Mouse (Mus musculus): ENCODE data around the gene Gng7. TPM values are rescaled to one million over a fixed set of nuclear protein-coding genes. Genes with fewer than 3 reads are reported as not detected.
A peak's percentile ranks its signal among the peaks of the same experiment; 100 is the strongest.
"Not testable (repeated sequence)": the region's sequence is repeated elsewhere in the genome, so short reads cannot be mapped to it uniquely, and the experiment has no call there.

Gene Gng7
- polyA plus RNA-seq, 1 experiment from 2014 or later: 25.6 TPM

DNA sequence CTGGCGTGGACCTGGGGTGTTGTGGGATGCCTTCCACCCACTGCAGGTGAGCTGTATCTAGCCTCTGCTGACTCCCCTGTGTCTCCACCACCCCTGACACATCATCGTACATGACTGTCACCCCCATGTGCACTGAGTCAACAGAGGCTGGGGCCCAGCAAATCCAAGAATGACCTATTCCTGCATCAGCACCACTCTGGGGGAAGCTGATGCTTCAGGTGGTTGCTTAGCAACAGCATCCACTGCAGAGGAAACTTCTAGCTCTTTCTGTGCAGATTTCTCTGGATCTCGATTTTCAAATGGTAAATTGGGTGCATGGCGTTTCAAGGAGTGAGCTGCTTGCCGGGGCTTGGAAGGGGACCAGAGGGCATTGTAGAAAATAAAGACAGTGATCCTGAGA is 21.5 kb downstream of the Gng7 start:
- no peaks in the 10 kb centered on the region for H3K36me3 ChIP-seq (ENCODE audit: control insufficient read depth, insufficient read depth, low read length)
- WGBS: 47% methylated on average over 5 of the region's 5 CpGs
- no peak overlapping the region for H3K4me3 ChIP-seq (ENCODE audit: low read depth, low read length)
- ATAC-seq: no peak
- H3K9ac ChIP-seq (ENCODE audit: low read depth, low read length): no peak overlapping the region
- no peaks in the 10 kb centered on the region; the same call in 1 of the 2 replicates for H3K27me3 ChIP-seq (ENCODE audit: control insufficient read depth, insufficient read depth, low read depth, low read length)
- no peak overlapping the region for H3K4me2 ChIP-seq (ENCODE audit: low read length)
- H3K4me1 ChIP-seq (ENCODE audit: control insufficient read depth, insufficient read depth, low read length): peaks cover 4% of the 10 kb centered on the region; the same call in 1 of the 2 replicates
- no peaks in the 10 kb centered on the region for H3K9me3 ChIP-seq (replicated peaks; ENCODE audit: control insufficient read depth, low read length, poor library complexity, severe bottlenecking)
- no peak overlapping the region for H3K27ac ChIP-seq (ENCODE audit: low read length)

DNA sequence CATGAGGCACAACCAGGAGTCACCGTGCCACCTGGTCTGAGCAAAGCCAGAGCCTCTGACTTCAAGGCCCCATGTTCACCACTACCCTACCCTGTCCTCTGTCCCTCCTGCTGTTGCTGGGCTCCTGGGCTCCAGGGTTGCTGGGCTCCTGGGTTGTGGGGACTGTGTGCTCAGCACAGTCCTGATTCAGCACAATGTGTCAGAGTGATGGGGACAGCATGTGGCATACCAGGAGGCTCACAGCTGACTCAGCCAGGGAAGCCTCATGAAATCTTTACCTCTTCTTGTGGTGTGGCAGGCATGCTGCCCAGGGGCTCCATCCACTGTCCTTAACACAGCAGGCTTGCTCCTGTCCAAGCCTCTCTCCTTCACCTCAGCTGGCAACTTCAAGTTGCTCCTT is 22.8 kb downstream of the Gng7 start:
- H3K4me2 ChIP-seq (ENCODE audit: low read length): no peak overlapping the region
- H3K36me3 ChIP-seq (ENCODE audit: control insufficient read depth, insufficient read depth, low read length): no peaks in the 10 kb centered on the region
- no peaks in the 10 kb centered on the region for H3K9me3 ChIP-seq (replicated peaks; ENCODE audit: control insufficient read depth, low read length, poor library complexity, severe bottlenecking)
- no peak for ATAC-seq
- H3K4me3 ChIP-seq (ENCODE audit: low read depth, low read length): no peak overlapping the region
- no peak overlapping the region for H3K27ac ChIP-seq (ENCODE audit: low read length)
- no peak overlapping the region; the same call in 1 of the 2 replicates for H3K9ac ChIP-seq (ENCODE audit: low read depth, low read length)
- peaks cover 4% of the 10 kb centered on the region; the same call in 1 of the 2 replicates for H3K4me1 ChIP-seq (ENCODE audit: control insufficient read depth, insufficient read depth, low read length)
- peaks cover 2% of the 10 kb centered on the region; the same call in 1 of the 2 replicates for H3K27me3 ChIP-seq (ENCODE audit: control insufficient read depth, insufficient read depth, low read depth, low read length)
- WGBS: 100% methylated on average over 1 of the region's 1 CpGs

GRCm38 (mm10) chr10:80991007-80991406 is 23.7 kb downstream of the Gng7 start:
- Histone ChIP-seq H3K36me3 (ENCODE audit: control insufficient read depth, insufficient read depth, low read length) (no peaks in the 10 kb centered on the region), H3K4me1 (ENCODE audit: control insufficient read depth, insufficient read depth, low read length) (peaks cover 4% of the 10 kb centered on the region; the same call in 1 of the 2 replicates), H3K27me3 (ENCODE audit: control insufficient read depth, insufficient read depth, low read depth, low read length) (peaks cover 7% of the 10 kb centered on the region), H3K9me3 (replicated peaks; ENCODE audit: control insufficient read depth, low read length, poor library complexity, severe bottlenecking) (no peaks in the 10 kb centered on the region), H3K4me3 (ENCODE audit: low read depth, low read length) (no peak overlapping the region), H3K4me2 (ENCODE audit: low read length) (no peak overlapping the region), H3K9ac (ENCODE audit: low read depth, low read length) (no peak overlapping the region), H3K27ac (ENCODE audit: low read length) (no peak overlapping the region)
- no peak for ATAC-seq
- 18% methylated on average over 3 of the region's 3 CpGs for WGBS

GRCm38 (mm10) chr10:80990406-80990805 is 24.3 kb downstream of the Gng7 start:
- H3K36me3 ChIP-seq (ENCODE audit: control insufficient read depth, insufficient read depth, low read length): no peaks in the 10 kb centered on the region
- no peak overlapping the region for H3K9ac ChIP-seq (ENCODE audit: low read depth, low read length)
- no peak for ATAC-seq
- H3K4me3 ChIP-seq (ENCODE audit: low read depth, low read length): no peak overlapping the region
- no peak overlapping the region for H3K27ac ChIP-seq (ENCODE audit: low read length)
- no peaks in the 10 kb centered on the region for H3K9me3 ChIP-seq (replicated peaks; ENCODE audit: control insufficient read depth, low read length, poor library complexity, severe bottlenecking)
- WGBS: 77% methylated on average over 7 of the region's 7 CpGs
- no peak overlapping the region for H3K4me2 ChIP-seq (ENCODE audit: low read length)
- H3K27me3 ChIP-seq (ENCODE audit: control insufficient read depth, insufficient read depth, low read depth, low read length): peaks cover 11% of the 10 kb centered on the region
- peaks cover 10% of the 10 kb centered on the region for H3K4me1 ChIP-seq (ENCODE audit: control insufficient read depth, insufficient read depth, low read length)

DNA sequence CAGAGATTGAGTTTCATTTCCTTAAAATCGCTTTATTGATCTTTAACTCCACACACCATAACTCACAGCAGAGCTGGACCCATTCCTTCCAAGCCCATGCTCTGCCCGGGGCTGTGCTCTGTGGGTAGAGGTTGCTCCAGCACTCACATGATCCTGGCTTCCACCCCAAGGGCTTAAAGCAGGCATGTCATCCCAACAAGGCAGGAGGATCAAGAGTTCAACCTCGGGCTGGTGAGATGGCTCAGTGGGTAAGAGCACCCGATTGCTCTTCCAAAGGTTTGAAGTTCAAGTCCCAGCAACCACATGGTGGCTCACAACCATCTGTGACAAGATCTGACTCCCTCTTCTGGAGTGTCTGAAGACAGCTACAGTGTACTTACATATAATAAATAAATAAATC is 24.9 kb downstream of the Gng7 start:
- not testable (repeated sequence) for H3K4me3 ChIP-seq (ENCODE audit: low read depth, low read length); H3K36me3 ChIP-seq (ENCODE audit: control insufficient read depth, insufficient read depth, low read length); H3K9ac ChIP-seq (ENCODE audit: low read depth, low read length); ATAC-seq; H3K9me3 ChIP-seq (replicated peaks; ENCODE audit: control insufficient read depth, low read length, poor library complexity, severe bottlenecking); H3K4me2 ChIP-seq (ENCODE audit: low read length); H3K27ac ChIP-seq (ENCODE audit: low read length)
- peaks cover 13% of the 10 kb centered on the region for H3K27me3 ChIP-seq (ENCODE audit: control insufficient read depth, insufficient read depth, low read depth, low read length)
- WGBS: 66% methylated on average over 4 of the region's 4 CpGs
- H3K4me1 ChIP-seq (ENCODE audit: control insufficient read depth, insufficient read depth, low read length): peaks cover 11% of the 10 kb centered on the region

GRCm38 (mm10) chr10:80989446-80989845 is 25.3 kb downstream of the Gng7 start:
- peaks cover 11% of the 10 kb centered on the region for H3K4me1 ChIP-seq (ENCODE audit: control insufficient read depth, insufficient read depth, low read length)
- H3K27me3 ChIP-seq (ENCODE audit: control insufficient read depth, insufficient read depth, low read depth, low read length): peaks cover 13% of the 10 kb centered on the region
- no peak overlapping the region for H3K4me3 ChIP-seq (ENCODE audit: low read depth, low read length)
- no peak overlapping the region for H3K4me2 ChIP-seq (ENCODE audit: low read length)
- no peak overlapping the region for H3K9ac ChIP-seq (ENCODE audit: low read depth, low read length)
- WGBS: 71% methylated on average over 6 of the region's 6 CpGs
- H3K36me3 ChIP-seq (ENCODE audit: control insufficient read depth, insufficient read depth, low read length): no peaks in the 10 kb centered on the region
- ATAC-seq: no peak
- H3K9me3 ChIP-seq (replicated peaks; ENCODE audit: control insufficient read depth, low read length, poor library complexity, severe bottlenecking): no peaks in the 10 kb centered on the region
- no peak overlapping the region for H3K27ac ChIP-seq (ENCODE audit: low read length)

- no peak overlapping the region for H3K4me3 ChIP-seq (ENCODE audit: low read depth, low read length)
- peak; percentile 67; the same call in 1 of the 2 replicates for ATAC-seq
- H3K27me3 ChIP-seq (ENCODE audit: control insufficient read depth, insufficient read depth, low read depth, low read length): peaks cover 15% of the 10 kb centered on the region
- H3K9ac ChIP-seq (ENCODE audit: low read depth, low read length): no peak overlapping the region
- no peak overlapping the region for H3K4me2 ChIP-seq (ENCODE audit: low read length)
- peaks cover 7% of the 10 kb centered on the region for H3K4me1 ChIP-seq (ENCODE audit: control insufficient read depth, insufficient read depth, low read length)
- WGBS: 13% methylated on average over 10 of the region's 10 CpGs
- H3K27ac ChIP-seq (ENCODE audit: low read length): no peak overlapping the region
- no peaks in the 10 kb centered on the region for H3K36me3 ChIP-seq (ENCODE audit: control insufficient read depth, insufficient read depth, low read length)
- H3K9me3 ChIP-seq (replicated peaks; ENCODE audit: control insufficient read depth, low read length, poor library complexity, severe bottlenecking): no peaks in the 10 kb centered on the region
These were observed 26.9 kb downstream of the Gng7 start for GRCm38 (mm10) chr10:80987709-80988441.

- ATAC-seq: no peak
- Histone ChIP-seq H3K4me3 (ENCODE audit: low read depth, low read length) (no peak overlapping the region), H3K9ac (ENCODE audit: low read depth, low read length) (no peak overlapping the region), H3K27me3 (ENCODE audit: control insufficient read depth, insufficient read depth, low read depth, low read length) (peaks cover 15% of the 10 kb centered on the region), H3K9me3 (replicated peaks; ENCODE audit: control insufficient read depth, low read length, poor library complexity, severe bottlenecking) (no peaks in the 10 kb centered on the region), H3K4me1 (ENCODE audit: control insufficient read depth, insufficient read depth, low read length) (peaks cover 7% of the 10 kb centered on the region), H3K27ac (ENCODE audit: low read length) (no peak overlapping the region), H3K36me3 (ENCODE audit: control insufficient read depth, insufficient read depth, low read length) (no peaks in the 10 kb centered on the region), H3K4me2 (ENCODE audit: low read length) (no peak overlapping the region)
- 74% methylated on average over 6 of the region's 6 CpGs for WGBS
These were observed 28.0 kb downstream of the Gng7 start for GRCm38 (mm10) chr10:80986754-80987153.

DNA sequence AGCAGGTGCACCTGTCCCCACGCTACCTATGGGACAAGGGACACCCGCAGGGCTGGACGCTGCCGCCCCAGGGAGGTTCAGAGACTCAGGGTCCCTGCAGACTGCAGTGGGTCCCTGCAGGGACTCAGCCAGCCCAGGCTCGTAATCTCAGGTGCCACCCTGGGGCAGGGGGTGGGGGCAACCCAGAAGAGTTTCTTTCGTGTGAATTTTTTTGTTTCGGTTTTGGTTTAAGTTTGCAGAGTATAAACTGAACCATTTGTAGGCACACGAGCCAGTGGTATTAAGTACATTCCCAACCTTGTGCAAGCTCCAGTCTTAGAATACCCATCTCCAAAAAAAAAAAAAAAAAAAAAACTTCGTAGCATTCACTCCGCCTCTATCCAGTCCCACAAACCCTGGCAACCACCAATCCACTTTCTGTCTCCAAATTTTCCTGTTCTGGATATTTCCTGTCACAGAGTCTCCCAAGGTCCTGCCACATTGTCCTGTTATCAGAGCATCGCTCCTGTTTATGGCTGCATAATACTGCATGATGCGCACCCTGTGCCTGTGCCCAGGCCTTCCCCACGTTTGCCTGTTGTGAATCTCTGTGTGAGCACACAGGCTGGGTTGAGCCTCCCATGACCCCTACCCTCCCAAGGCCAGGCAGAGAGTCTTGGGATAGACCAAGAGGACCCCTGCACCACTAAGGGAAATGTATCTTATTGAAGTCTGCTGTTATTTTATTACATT is 28.6 kb downstream of the Gng7 start:
- Histone ChIP-seq H3K4me1 (ENCODE audit: control insufficient read depth, insufficient read depth, low read length) (peaks cover 7% of the 10 kb centered on the region), H3K4me2 (ENCODE audit: low read length) (peak overlapping the region; percentile 54), H3K9ac (ENCODE audit: low read depth, low read length) (peak overlapping the region; percentile 49), H3K36me3 (ENCODE audit: control insufficient read depth, insufficient read depth, low read length) (no peaks in the 10 kb centered on the region), H3K27me3 (ENCODE audit: control insufficient read depth, insufficient read depth, low read depth, low read length) (peaks cover 15% of the 10 kb centered on the region), H3K27ac (ENCODE audit: low read length) (no peak overlapping the region), H3K9me3 (replicated peaks; ENCODE audit: control insufficient read depth, low read length, poor library complexity, severe bottlenecking) (no peaks in the 10 kb centered on the region), H3K4me3 (ENCODE audit: low read depth, low read length) (peak overlapping the region; percentile 27)
- 36% methylated on average over 13 of the region's 13 CpGs for WGBS
- no peak for ATAC-seq
